Mouse (Mus musculus) thymus, adult 2 months (tissue): ENCODE data around the gene Stk26. TPM values are rescaled to one million over a fixed set of nuclear protein-coding genes. Genes with fewer than 3 reads are reported as not detected.
A peak's percentile ranks its signal among the peaks of the same experiment; 100 is the strongest.

Experiments used
- DNase-seq: peaks from one replicate; pipeline ENCODE4 v3.0.0; 2021
- H3K27ac ChIP-seq: fragments of 200-500 bp; 2 replicates; pipeline ENCODE4 v1.5.1; 2012; ENCODE audit warnings: low read length, control low read depth; ENCODE audit not compliant: control insufficient read depth, insufficient read depth
- H3K27me3 ChIP-seq: fragments of 200-500 bp; 2 replicates; pipeline ENCODE4 v1.6.1; 2012; ENCODE audit warnings: mild to moderate bottlenecking, low read length, moderate library complexity, mixed read lengths; ENCODE audit not compliant: control insufficient read depth, insufficient read depth
- H3K36me3 ChIP-seq: fragments of 200-500 bp; 2 replicates; pipeline ENCODE4 v1.6.1; 2012; ENCODE audit warnings: mild to moderate bottlenecking, low read length, moderate library complexity; ENCODE audit not compliant: control insufficient read depth, insufficient read depth
- H3K4me1 ChIP-seq: fragments of 200-500 bp; replicated peaks from 2 replicates; pipeline ENCODE4 v1.6.1; 2012; ENCODE audit warnings: low read length; ENCODE audit not compliant: control insufficient read depth, insufficient read depth
- H3K4me3 ChIP-seq: fragments of 200-500 bp; 2 replicates; pipeline ENCODE4 v1.5.1; 2012; ENCODE audit warnings: mild to moderate bottlenecking, low read length, control low read depth, moderate library complexity; ENCODE audit not compliant: control insufficient read depth, insufficient read depth
- CTCF ChIP-seq: fragments of 200-500 bp; IDR thresholded peaks from 2 replicates; pipeline ENCODE4 v1.5.1; 2012; ENCODE audit warnings: mild to moderate bottlenecking, control low read depth, low read length, moderate library complexity, borderline replicate concordance; ENCODE audit not compliant: control insufficient read depth, poor library complexity, insufficient read depth; ENCODE audit errors: extremely low read depth
- POLR2A ChIP-seq: fragments of 200-500 bp; IDR thresholded peaks from 2 replicates; pipeline ENCODE4 v1.6.1; 2012; ENCODE audit warnings: mild to moderate bottlenecking, low read length, control low read depth, moderate library complexity; ENCODE audit not compliant: control insufficient read depth, poor library complexity, insufficient read depth; ENCODE audit errors: extremely low read depth
- WGBS: fragments of 180-500 bp; shearing (Covaris S2); methylation state at CpG from one replicate; pipeline ENCODE4 v1.1.7; 2018; 5-methylcytosine and 5-hydroxymethylcytosine counted together
- polyA plus RNA-seq: library from polyadenylated mRNA; depleted of rRNA; stranded (reverse); fragments of >200 nt; gene quantifications from 2 replicates; pipeline ENCODE4 v1.2.3, GENCODE M21; 2012; rRNA removed

The Stk26 gene
- polyA plus RNA-seq: 34.9 and 37.8 TPM in 2 replicates

DNA sequence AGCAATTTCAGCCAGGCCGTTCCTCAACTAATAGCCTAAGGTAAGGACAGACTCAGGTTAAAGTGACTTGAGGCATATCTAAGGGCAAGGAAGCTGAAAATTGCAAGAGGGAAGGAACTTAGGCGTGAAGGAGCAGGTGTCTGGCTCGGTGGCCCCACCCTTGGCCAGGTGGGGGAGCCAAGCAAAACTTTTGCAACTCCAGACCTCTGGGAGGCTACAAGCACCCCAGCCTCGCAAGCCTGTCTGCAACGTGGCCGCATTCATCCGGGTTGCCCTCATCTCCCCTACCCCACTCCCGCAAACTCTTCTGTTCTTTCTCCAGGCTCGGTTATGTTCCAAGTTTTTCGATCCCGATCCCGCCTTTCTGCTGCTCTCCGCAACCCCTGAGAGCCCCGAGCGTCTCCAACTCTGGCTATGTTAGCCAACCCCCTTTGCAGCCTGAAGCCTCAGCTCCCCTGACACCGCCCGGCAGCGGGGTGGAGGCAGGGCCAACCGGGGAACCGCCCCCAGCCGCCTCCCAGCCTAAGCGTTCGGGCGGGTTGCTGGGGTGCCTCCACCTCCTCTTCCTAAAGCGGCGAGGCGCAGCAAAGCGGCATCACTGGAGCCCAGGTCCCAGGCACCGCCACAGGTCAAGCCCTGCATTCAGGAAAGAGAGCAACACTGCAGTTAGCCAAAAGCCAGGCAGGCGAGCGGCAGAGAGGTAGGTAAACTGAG is at the start of gene Stk26:
TSS of gene Stk26 (plus strand) at position 201 of the 714 bp plus-strand sequence.
- Histone ChIP-seq H3K27ac (peak within 1 kb of the TSS; percentile 96), H3K27me3 (no peaks in the 10 kb centered on the region), H3K4me1 (peaks cover 4% of the 10 kb centered on the region), H3K36me3 (no peaks in the 10 kb centered on the region), H3K4me3 (peak within 1 kb of the TSS; percentile 99)
- DNase-seq: peak; percentile 83
- WGBS: under 1% methylated on average over 31 of the region's 31 CpGs
- no peak for TF ChIP-seq CTCF
- TF ChIP-seq POLR2A: peak; percentile 61

DNA sequence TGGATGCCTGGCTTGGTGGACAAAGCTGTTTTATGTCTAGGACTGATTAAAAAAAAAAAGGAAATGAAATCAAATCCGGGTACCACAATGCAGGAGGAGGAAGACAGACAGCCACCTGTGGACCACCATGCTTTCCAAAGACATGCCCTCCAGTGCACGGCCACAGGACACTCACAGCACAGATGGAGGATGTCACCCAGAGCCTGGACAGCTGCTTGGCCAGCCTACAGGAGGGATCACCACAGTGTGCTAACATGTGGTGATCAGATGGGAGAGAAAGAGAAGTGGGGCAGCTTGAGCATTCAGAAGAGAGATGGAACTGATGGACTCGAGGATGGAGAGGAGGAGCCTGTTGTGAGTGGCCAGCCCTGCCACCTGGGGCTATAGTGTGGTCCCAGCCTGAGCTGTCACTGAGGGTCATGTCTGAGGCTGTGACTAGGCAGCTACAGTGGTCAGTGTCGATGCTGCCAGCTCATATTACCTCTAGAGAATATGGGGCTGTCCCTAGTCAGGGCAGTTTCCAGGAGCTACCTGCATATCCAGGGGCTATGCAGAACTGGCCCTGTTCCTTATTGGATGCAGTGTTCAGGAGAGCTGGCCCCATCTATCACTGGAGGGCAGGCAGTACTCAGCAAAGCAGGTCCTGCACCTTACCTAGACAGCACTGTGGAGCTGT is 47.7 kb upstream of the Stk26 start:
- 59% methylated on average over 4 of the region's 4 CpGs for WGBS

DNA sequence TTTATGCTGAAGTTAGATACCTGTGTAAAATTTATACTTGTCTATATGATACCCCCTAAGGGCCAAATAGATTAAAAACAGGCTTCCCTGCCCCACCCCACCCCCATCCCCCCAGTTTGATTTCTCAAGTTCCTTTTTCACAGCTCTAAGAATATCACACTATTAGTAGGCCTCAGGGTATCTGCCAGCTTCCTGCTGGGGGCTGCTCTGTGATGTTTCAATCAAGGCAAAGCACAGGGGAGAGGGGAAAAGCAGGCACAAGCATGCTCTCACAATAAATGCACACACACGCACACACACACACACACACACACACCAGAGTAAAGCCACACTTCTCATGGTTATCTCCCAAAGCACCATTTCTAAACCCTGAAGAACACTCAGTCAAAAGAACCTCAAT is 43.0 kb upstream of the Stk26 start:
- Histone ChIP-seq H3K36me3 (no peaks in the 10 kb centered on the region), H3K27me3 (no peaks in the 10 kb centered on the region), H3K4me1 (peaks cover 2% of the 10 kb centered on the region; the same call in 1 of the 2 replicates), H3K27ac (no peak overlapping the region), H3K4me3 (no peak overlapping the region)
- DNase-seq: no peak
- WGBS: 57% methylated on average over 1 of the region's 1 CpGs
- no peak for TF ChIP-seq CTCF
- no peak for TF ChIP-seq POLR2A

More for the DNA sequence above, 47.7 kb upstream of the Stk26 start:
- DNase-seq: no peak
- Histone ChIP-seq H3K27ac (no peak overlapping the region), H3K27me3 (no peaks in the 10 kb centered on the region), H3K4me3 (no peak overlapping the region), H3K4me1 (peaks cover 2% of the 10 kb centered on the region; the same call in 1 of the 2 replicates), H3K36me3 (no peaks in the 10 kb centered on the region)
- TF ChIP-seq POLR2A (no peak), CTCF (no peak)

DNA sequence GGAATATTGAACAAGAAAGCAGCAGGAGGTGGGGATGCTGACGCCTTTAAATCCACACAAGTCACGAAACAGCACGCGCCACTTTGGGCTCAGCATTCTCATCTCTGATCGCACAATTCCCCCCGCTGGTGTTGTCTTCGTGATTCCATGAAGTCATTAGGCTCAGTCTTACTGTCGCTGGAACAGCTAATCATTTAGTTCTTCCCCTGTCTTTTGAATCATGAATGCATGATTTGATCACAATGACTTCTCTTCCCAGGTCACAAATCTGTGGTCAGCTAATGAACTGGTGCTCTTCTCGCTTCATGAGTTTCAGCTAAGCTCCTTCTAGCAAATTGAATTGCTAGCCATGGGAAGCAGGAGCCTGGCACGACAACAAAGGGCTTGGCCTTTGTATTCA is 42.3 kb upstream of the Stk26 start:
- H3K36me3 ChIP-seq: no peaks in the 10 kb centered on the region
- peaks cover 2% of the 10 kb centered on the region; the same call in 1 of the 2 replicates for H3K4me1 ChIP-seq
- WGBS: 98% methylated on average over 10 of the region's 10 CpGs
- TF ChIP-seq POLR2A (no peak), CTCF (no peak)
- H3K27ac ChIP-seq: no peak overlapping the region
- no peak for DNase-seq
- H3K27me3 ChIP-seq: no peaks in the 10 kb centered on the region
- H3K4me3 ChIP-seq: no peak overlapping the region

DNA sequence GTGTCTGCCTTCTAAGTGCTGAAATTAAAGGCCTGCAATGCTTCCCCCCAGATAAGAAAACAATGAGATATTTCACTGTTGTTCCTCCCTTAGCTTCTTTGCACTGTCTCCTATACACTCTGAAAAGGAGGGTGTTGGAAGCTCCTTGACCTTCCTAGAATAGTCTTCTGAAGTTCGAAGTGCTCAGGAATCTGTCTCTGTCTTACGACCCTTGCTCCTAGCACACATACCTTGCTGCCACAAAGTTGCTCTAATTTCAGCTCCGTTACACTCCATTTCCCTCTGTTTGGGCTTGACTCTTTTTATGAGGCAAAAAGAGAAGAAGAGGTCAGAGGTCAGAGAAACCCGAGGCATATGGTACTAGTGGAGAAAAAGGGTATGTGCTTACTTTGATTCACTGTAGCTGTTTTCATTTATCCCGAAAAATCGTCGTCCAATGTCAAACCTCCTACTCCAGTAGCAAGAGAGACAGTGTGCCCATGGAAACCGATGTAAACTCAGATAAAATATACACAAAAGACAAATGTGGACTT is 41.1 kb upstream of the Stk26 start:
- Histone ChIP-seq H3K36me3 (no peaks in the 10 kb centered on the region), H3K4me1 (peaks cover 2% of the 10 kb centered on the region; the same call in 1 of the 2 replicates), H3K27me3 (no peaks in the 10 kb centered on the region), H3K4me3 (no peak overlapping the region), H3K27ac (no peak overlapping the region)
- TF ChIP-seq POLR2A: no peak
- no peak for TF ChIP-seq CTCF
- 91% methylated on average over 8 of the region's 8 CpGs for whole genome bisulfite sequencing
- no peak for DNase-seq

DNA sequence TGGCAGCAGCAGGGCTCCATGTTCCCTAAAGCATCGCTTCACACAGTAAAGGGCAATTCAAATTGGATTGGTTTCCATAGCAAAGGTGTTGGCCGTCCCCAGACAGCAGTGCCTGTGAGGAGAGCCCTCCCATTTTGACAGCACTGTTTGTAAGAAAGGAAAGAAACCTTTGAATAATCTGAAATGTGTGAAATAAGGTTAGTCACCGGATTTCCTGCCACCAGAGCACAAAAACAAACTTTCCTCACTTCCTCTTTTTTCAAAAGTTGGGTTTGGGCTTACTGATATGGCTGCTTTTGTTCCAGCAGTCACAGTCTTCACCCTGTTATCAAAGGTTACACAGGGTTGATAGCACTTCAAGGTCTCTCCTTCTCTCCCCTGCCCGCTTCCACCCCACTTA is 35.2 kb upstream of the Stk26 start:
- Histone ChIP-seq H3K4me3 (no peak overlapping the region), H3K27me3 (no peaks in the 10 kb centered on the region), H3K4me1 (peaks cover 6% of the 10 kb centered on the region), H3K27ac (peak overlapping the region; percentile 72), H3K36me3 (no peaks in the 10 kb centered on the region)
- 9% methylated on average over 4 of the region's 4 CpGs for WGBS
- TF ChIP-seq CTCF (no peak), POLR2A (no peak)
- peak; percentile 3 for DNase-seq
